Mouse (Mus musculus): ENCODE measurements around the gene Sbds.
A peak's percentile ranks its signal among the peaks of the same experiment; 100 is the strongest.

Gene Sbds

DNA sequence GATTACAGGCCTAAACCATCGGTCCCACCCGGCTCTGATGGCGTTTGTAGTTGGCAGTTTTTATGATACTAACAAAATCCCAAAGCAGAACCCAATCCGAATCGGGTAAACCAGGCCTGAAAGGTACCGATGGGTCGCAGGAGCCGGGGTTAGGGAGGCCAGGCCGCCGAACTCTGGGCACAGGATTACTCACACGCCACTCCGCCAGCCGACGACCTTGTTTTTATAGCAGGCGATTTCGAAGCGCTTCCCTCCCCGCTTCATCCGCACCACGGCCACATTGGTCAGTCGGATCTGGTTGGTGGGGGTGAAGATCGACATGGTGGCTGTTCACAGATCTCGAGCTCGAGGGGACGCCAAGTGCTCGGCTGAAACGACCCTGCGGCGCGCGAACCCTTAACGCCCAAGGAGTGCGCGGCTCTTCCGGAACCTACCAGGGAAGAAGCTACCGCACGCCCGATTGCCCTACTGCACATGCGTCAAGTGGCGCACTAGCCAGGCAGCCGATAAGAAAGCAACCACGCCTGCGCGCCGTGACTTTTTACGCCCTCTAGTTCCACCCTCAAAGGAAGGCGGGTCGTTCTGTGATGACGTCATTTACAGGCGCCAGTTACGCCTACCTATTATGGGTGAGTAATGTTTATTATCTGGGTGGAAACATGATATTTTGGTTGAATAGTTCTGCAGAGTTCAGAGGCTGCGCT lies at the start of gene Sbds, which contains the start of gene Tyw1:
Sbds (minus strand) TSS at position 514 of the 704 bp plus-strand sequence.
Tyw1 (plus strand) TSS at position 603 of the 704 bp plus-strand sequence.
- peak; percentile 96 for DNase-seq

GRCm38 (mm10) chr5:130303611-130304010 lies 48.3 kb upstream of the Sbds start:
- no peak for DNase-seq

- no peak for DNase-seq
Measured at GRCm38 (mm10) chr5:130299526-130299925, 44.2 kb upstream of the Sbds start.

DNA sequence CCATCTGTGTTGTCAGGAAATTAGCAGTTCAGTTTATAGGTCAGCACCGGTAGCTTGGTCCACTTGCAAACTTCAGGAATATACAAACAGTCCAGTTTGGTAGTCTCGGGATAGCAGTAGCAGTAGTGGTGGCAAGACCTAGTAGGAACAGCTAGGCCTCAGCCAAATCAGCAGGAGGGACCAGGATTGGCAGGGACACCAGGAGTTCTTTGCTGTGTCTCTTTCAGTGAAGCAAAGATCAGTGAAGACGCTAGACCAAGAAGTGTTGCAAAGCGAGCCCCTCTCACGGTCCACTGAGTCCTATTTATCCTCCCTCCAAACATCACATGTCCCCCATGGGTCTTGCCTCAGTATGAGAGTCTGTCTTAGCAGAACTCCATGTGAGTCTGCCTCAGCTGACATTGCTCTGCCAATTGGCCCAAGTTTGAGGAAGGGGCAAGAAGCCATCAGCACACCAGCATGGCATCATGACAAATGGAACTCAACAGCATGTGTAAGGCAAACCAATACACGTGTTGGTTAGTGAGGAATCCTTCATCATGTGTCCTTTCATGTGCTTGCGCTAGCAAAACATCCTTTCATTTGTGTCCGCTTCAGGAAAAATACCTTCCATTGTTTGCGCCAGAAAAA lies 43.6 kb upstream of the Sbds start:
- no peak for DNase-seq

GRCm38 (mm10) chr5:130296071-130296470 lies 40.7 kb upstream of the Sbds start:
- DNase-seq = no peak

DNA sequence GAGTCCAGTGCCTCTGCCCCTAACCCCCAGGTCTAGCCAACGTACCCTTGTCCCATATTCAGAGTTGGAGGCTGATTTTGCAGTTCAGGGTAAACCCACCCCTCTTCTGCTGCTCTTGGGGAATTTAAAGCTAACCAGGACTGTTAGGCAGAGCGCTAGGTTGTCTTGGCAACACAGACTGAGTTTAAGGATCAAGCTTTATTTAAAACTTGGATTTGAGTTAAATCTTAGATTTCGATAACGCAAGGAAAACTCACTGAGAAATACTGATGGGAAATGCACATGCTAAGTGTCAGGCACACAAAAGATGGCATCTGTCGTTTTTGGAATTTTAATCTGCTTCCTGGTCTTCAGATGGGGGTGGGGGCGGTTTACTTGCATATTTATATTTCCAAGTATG lies 39.3 kb upstream of the Sbds start:
- DNase-seq = no peak

GRCm38 (mm10) chr5:130293941-130294340 lies 38.6 kb upstream of the Sbds start:
- DNase-seq = no peak

DNA sequence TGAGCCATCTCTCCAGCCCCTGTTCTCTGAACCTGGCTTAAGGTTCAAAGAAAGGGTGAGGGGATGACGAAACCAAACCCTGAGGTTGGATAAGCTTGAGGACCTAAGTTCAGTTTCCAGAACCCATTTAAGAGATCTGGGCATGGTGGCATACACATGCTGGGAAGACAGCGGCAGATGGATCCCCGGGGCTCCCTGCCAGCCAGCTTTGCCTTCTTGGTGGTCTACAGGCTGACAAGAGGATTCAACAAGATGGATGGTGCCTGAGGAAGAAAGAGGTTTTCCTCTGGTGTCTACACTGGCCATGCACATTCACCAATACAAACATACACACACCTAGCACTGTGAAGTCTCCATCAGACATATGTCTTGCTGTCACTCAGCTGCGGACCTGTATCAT lies 37.6 kb upstream of the Sbds start:
- DNase-seq = no peak

- DNase-seq = peak; percentile 37
Measured at GRCm38 (mm10) chr5:130290775-130291174, 35.4 kb upstream of the Sbds start.

GRCm38 (mm10) chr5:130290242-130290641 lies 34.9 kb upstream of the Sbds start:
- no peak for DNase-seq

DNA sequence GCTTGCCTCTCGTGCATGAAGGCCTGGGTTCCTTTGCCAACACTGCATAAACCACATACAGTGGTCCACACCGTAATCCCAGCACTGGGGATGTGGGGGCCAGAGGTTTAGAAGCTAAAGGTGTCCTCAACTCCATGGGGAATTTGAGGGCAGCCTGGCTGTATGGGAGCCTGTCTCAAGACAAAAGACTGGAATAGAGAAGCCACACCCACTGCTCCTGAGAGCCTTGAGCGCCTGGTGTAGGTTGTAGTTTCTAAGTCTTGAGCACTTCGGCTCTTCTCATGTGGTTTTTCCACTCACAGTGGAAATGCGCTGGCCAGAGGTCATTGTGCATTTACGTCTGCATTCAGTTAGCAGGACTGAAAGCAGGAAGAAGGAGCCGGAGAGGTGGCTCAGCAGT lies 32.8 kb upstream of the Sbds start:
- DNase-seq = no peak

DNA sequence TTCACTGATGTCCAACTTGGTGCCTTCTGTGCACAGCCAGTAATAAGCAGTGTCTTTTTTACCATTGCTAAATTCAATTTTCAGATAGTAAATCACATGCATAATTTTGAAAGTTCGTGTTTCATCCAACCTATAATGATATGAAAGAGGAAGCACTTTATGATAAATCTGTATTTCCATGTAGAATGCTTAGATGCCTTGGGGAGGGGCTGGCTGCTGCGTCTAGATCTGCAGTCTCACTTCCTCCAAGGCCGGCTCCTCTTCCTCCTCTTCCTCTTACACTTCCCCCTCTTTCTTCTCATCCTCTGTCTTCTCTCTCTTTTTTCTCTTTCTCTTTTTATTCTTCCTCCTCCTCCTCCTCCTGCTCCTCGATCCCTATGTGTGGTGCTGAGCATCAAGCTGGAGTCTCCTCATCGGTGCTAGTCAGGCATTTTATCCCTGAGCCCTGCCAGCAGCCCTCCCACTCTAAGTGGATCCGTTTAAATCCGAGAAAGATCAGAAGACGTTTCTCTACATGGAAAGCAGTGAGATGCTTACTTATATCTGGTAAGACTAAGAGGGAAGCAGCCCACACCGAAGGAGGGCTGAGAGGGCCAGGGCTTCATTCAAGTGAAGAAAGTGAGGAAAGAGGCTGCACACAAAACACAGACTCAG lies 27.9 kb upstream of the Sbds start:
- DNase-seq = no peak

DNA sequence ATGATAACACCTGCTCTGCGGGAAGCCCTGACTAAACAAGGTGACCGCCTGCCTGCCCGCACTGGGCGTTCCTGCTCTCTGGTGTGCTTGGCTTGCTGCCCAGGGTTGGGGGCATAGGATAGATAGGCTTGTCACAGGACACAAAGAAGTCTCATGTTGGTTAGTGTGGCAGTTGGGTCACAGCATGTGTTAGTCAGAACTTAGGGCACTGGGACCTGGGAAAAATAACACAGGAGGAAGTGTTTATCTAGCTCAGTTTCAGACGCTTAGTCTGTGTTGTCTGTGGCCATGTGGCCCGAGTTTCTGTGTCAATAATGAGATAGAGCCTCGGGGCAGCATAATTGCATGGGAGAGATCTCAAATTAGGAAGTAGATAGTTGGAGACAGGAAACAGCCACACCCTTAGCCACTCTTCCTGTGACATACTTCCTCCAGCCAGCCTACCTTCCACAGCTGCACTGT lies 22.7 kb upstream of the Sbds start:
- no peak for DNase-seq

DNA sequence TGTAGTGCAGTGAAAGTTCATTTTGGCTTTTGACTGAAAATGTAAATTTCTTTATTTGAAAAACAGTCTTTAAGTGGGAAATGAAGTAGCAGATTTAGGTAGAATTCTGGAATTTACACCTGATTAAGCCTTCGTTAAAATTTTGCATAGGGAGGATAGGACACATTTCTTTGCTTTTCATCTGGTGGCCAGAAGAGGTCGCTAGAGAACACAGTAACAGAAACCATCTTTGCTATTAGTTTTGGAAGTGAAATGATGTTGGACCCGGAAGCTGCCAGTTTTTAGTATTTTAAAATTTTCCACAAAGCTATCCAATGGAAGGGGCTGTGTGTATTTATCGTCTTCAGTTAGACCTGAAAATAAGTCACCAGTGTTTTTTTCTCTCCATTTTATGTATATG lies 20.2 kb upstream of the Sbds start:
- peak; percentile 41 for DNase-seq

DNA sequence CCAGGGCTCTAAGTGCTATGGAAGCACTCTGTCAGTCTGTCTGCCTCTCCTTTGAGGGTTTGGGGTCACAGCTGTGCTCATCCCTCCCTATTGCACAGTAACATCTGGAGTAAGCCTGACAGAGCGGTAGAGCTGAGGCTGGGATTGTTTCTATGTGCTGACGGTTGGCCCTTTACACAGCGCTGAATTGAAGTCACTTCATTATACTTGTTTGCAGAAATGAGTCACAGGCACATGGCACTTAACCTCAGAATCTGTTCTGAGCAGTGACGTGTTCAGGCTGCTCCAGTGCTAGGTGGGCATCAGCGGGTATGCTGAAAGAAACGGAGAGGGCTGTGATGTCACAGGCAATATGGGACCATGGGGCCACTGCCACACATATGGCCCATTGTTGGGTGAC lies 17.7 kb upstream of the Sbds start:
- DNase-seq = no peak

- no peak for DNase-seq
Measured at GRCm38 (mm10) chr5:130272344-130272743, 17.0 kb upstream of the Sbds start.

GRCm38 (mm10) chr5:130268976-130269375 lies 13.6 kb upstream of the Sbds start:
- no peak for DNase-seq

- DNase-seq = no peak
Measured at GRCm38 (mm10) chr5:130267316-130267715, 12.0 kb upstream of the Sbds start.

DNA sequence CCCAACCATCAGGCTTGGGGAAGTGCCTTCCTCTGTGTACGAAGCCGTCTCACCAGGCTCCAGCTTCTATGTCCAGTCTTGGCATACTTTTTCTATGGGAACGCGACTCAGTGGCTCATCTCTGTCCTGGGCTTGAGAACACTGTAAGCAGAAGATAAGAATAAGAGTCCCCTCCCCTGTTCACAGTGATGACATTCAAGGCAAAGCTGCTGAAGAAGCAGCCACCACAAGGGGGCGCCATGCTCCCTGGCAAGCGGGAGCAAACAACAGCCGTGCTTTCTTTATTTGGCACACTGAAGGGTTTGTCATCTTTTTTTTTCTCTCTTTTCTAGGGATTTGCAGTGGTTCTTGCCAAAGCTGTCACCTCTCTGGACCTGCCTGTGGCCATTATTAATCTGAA lies 11.3 kb upstream of the Sbds start:
- DNase-seq = no peak

DNA sequence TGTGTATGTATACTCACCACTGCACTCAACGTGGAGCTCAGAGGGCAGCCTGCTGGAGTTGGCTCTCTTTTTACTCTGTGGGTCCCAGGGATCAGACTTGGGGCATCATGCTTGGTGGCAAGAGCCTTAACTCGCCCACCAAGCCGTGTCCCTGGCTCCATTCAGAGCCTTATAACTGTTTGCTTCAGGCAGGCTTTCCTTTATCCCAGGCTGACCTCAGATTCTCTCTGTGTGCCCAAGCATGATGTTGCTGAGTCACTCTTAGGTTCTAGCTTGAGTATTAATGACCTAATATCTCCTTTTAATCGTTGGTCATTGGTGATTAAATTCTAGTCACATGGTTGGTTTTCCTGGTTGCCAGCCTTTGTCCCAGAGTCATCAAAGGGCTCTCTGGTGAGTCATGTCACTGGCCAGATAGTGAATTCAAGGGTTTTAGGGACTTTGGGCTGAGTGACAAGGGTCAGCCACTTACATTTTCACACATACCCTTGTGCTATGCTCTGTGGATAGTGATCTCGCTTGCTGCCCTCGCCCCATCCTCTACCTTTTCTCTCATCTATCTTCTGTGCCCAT lies 9.2 kb upstream of the Sbds start:
- DNase-seq = no peak

DNA sequence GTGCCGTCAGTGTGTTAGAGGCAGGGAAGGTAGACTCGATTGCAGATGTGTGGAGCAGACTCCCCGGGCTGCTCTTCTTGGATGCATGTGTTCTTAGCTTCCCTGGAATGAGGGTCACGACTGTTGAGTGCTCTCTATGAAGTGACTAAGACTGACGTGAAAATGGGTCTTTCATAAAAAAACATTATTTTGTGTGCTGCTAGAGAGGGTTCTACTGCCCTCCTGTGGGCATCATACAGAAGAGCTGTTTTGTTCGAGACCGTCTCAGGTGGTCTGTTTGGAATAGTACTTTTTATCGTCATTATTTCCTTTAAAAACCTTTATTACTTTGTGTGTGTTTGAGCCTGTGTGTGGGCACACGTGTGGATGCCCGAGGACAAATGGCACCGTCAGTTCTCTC lies 8.1 kb upstream of the Sbds start:
- DNase-seq = no peak

DNA sequence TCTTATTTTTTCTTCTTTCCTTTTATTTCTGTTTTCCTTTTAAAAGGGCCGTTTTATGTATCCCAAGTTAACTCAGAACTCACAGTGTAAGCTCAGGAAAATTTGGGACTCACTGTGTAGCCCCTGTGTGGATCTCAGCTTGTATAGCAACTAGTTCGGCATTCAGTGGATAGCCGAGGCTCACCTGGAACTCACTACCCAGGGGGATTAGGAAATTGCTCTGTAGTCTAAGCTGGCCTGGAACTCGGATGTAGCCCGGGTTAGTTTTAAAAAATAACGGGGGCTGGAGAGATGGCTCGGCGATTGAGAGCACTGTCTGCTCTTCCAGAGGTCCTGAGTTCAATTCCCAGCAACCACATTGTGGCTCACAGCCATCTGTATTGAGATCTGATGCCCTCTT lies 2.0 kb upstream of the Sbds start:
- peak; percentile 25 for DNase-seq

DNA sequence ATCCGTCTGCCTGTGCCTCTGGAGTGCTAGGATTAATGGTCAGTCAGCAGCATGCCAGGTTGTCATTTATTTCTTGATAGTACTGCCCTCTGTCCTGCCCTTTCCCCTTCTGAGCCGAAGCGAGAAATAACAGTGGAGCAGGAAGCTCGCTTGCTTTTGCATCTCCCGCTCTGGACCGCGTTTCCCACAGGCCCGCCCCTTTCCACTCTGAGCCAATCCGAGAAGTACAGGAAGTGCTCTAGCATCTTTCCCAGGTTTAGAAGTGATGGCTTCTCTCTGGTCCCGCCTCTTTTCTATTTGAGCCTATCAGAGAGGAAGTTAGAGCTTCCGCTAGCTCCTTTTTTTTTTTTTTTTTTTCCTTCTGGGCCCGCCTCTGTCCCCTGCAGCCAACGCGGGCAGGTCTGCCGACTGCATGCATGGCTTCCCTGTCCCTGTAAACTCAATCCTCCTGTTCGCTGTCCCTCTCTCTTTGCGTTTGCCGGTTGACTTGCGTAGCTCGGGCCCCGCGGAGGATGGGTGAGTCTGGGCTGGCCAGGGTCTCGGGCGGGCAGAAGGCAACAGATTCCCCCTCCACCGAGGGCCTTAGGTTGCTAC lies 1.4 kb upstream of the Sbds start:
- DNase-seq = peak; percentile 90

Data from cerebellum, adult 11 months (tissue).